Mouse (Mus musculus) CH12.LX (cell line): Measurements from ENCODE around the gene Rnf144b. TPM values are rescaled to one million over a fixed set of nuclear protein-coding genes. Genes with fewer than 3 reads are reported as not detected.

ENCODE experiments used
- DNase-seq: peaks from one replicate; pipeline ENCODE4 v3.0.0-alpha.2; 2013; ENCODE audit errors: extremely low read depth
- H3K27ac ChIP-seq: 2 replicates; pipeline ENCODE4 v1.5.1; 2012; ENCODE audit warnings: low read depth, mild to moderate bottlenecking, control low read depth, moderate library complexity; ENCODE audit not compliant: insufficient read depth
- H3K27me3 ChIP-seq: replicated peaks from 2 replicates; pipeline ENCODE3; 2012; ENCODE audit warnings: inconsistent platforms
- H3K36me3 ChIP-seq, 2 experiments: replicated peaks in 1 of 2; 2 replicates each; pipeline versions ENCODE3 to v1.6.1; 2012; ENCODE audit warnings: inconsistent platforms in 1 of 2, low read length in 1 of 2, mild to moderate bottlenecking in 1 of 2, mixed read lengths in 1 of 2, moderate library complexity in 1 of 2; ENCODE audit not compliant: control insufficient read depth in 1 of 2, insufficient read depth in 1 of 2
- H3K4me1 ChIP-seq, 2 experiments: 2 replicates each; pipeline ENCODE4 v1.6.1; 2012; ENCODE audit warnings: inconsistent platforms in 1 of 2, moderate library complexity in 1 of 2; ENCODE audit not compliant: insufficient read depth in 2 of 2, control insufficient read depth in 1 of 2
- H3K4me2 ChIP-seq: 2 replicates; pipeline ENCODE4 v1.6.1; 2012; ENCODE audit warnings: low read depth, mild to moderate bottlenecking, control low read depth; ENCODE audit not compliant: poor library complexity, insufficient read depth, severe bottlenecking
- H3K4me3 ChIP-seq, 3 experiments: fragments of 150-350 bp in 1 of 3; sonication (generic) in 1 of 3; replicated peaks in 1 of 3; 2 replicates each; pipeline versions ENCODE3 to v1.5.1; 2011 to 2012; ENCODE audit warnings: low read depth in 2 of 3, low read length in 2 of 3, mild to moderate bottlenecking in 2 of 3, moderate library complexity in 2 of 3, control low read depth in 1 of 3, improper control_type of control experiment in 1 of 3, inconsistent platforms in 1 of 3, mixed read lengths in 1 of 3; ENCODE audit not compliant: poor library complexity in 1 of 3
- H3K79me2 ChIP-seq: replicated peaks from 2 replicates; pipeline ENCODE4 v1.6.1; 2012; ENCODE audit warnings: mild to moderate bottlenecking, moderate library complexity; ENCODE audit not compliant: control insufficient read depth, poor library complexity, insufficient read depth, severe bottlenecking; ENCODE audit errors: extremely low read depth
- H3K9ac ChIP-seq: 2 replicates; pipeline ENCODE4 v1.6.1; 2012; ENCODE audit warnings: low read depth, mild to moderate bottlenecking, control low read depth, moderate library complexity; ENCODE audit not compliant: insufficient read depth
- H3K9me3 ChIP-seq: replicated peaks from 2 replicates; pipeline ENCODE3; 2012; ENCODE audit warnings: low read length, inconsistent platforms, mixed read lengths
- E2F4 ChIP-seq: IDR thresholded peaks from 2 replicates; pipeline ENCODE4 v1.6.1; 2011; ENCODE audit warnings: low read depth, low read length, improper control_type of control experiment; ENCODE audit not compliant: insufficient replicate concordance
- ELF1 ChIP-seq: IDR thresholded peaks from 2 replicates; pipeline ENCODE4 v1.6.1; 2014; ENCODE audit warnings: low read depth, mild to moderate bottlenecking, inconsistent platforms, low read length, improper control_type of control experiment
- EP300 ChIP-seq: IDR thresholded peaks from 2 replicates; pipeline ENCODE4 v1.6.1; 2011; ENCODE audit warnings: low read length, improper control_type of control experiment
- IRF4 ChIP-seq: IDR thresholded peaks from 2 replicates; pipeline ENCODE4 v1.6.1; 2014; ENCODE audit warnings: low read depth, mild to moderate bottlenecking, inconsistent platforms, low read length, improper control_type of control experiment
- JUN ChIP-seq: IDR thresholded peaks from 2 replicates; pipeline ENCODE4 v1.6.1; 2011; ENCODE audit warnings: low read depth, mild to moderate bottlenecking, low read length, improper control_type of control experiment, moderate library complexity; ENCODE audit not compliant: insufficient read depth
- MAZ ChIP-seq: IDR thresholded peaks from 2 replicates; pipeline ENCODE4 v1.6.1; 2012; ENCODE audit warnings: low read depth, mild to moderate bottlenecking, inconsistent platforms, low read length, improper control_type of control experiment, moderate library complexity
- MYC ChIP-seq: IDR thresholded peaks from 2 replicates; pipeline ENCODE4 v1.6.1; 2011; ENCODE audit warnings: low read depth, mild to moderate bottlenecking, improper control_type of control experiment, low read length
- PAX5 ChIP-seq: IDR thresholded peaks from 2 replicates; pipeline ENCODE4 v1.6.1; 2012; ENCODE audit warnings: low read length, inconsistent platforms, mixed read lengths
- POLR2A ChIP-seq: IDR thresholded peaks from 2 replicates; pipeline ENCODE4 v1.6.1; 2011; ENCODE audit warnings: low read depth, mild to moderate bottlenecking, improper control_type of control experiment, low read length
- POLR2AphosphoS2 ChIP-seq: IDR thresholded peaks from 2 replicates; pipeline ENCODE4 v1.6.1; 2011; ENCODE audit warnings: low read depth, low read length, improper control_type of control experiment
- SMC3 ChIP-seq: IDR thresholded peaks from 2 replicates; pipeline ENCODE4 v1.6.1; 2011; ENCODE audit warnings: low read depth, low read length, improper control_type of control experiment
- TBP ChIP-seq: conservative IDR thresholded peaks from 2 replicates; pipeline ENCODE4 v1.6.1; 2011; ENCODE audit warnings: low read depth, low read length, improper control_type of control experiment
- TCF12 ChIP-seq: IDR thresholded peaks from 2 replicates; pipeline ENCODE4 v1.6.1; 2014; ENCODE audit warnings: low read depth, mild to moderate bottlenecking, inconsistent platforms, low read length, improper control_type of control experiment
- UBTF ChIP-seq: IDR thresholded peaks from 2 replicates; pipeline ENCODE4 v1.6.1; 2012; ENCODE audit warnings: low read depth, mild to moderate bottlenecking, inconsistent platforms, low read length, improper control_type of control experiment, moderate library complexity
- USF2 ChIP-seq: conservative IDR thresholded peaks from 2 replicates; pipeline ENCODE4 v1.6.1; 2011; ENCODE audit warnings: low read depth, low read length, improper control_type of control experiment
- dilution Hi-C: fragments of 300-500 bp; cut with MboI; formaldehyde crosslinking; loops from 2 replicates; pipeline ENCODE4 v1.14.3; 2020; ENCODE audit warnings: low sequenced_read_pairs; ENCODE audit not compliant: extremely low pct_unique_long_range_greater_than_20kb, extremely low pct_ligation_motif_present
- in situ Hi-C: fragments of 300-500 bp; cut with MboI; formaldehyde crosslinking; loops from 3 replicates; pipeline ENCODE4 v1.14.3; 2019; ENCODE audit warnings: low sequenced_read_pairs, low pct_ligation_motif_present, low pct_unique_long_range_greater_than_20kb, mixed read lengths
- polyA plus RNA-seq: library from polyadenylated mRNA; unstranded; fragments of >175 nt; gene quantifications from 2 replicates; pipeline ENCODE4 v1.2.1, GENCODE M21; 2012; ENCODE audit warnings: low read depth; ENCODE audit not compliant: insufficient read length
- total RNA-seq, 2 experiments: library from RNA; depleted of rRNA; stranded (reverse); fragments of 300-350 nt in 1 of 2; fragments of >200 nt in 1 of 2; gene quantifications; 2 replicates each; pipeline ENCODE4 v1.2.3; 2012 to 2014

Gene Rnf144b
- total and polyA plus RNA-seq, 3 experiments, result not detected

GRCm38 (mm10) chr13:47246459-47246858 lies 124.0 kb downstream of the Rnf144b start:
- TF ChIP-seq TCF12 (no peak), MYC (no peak)
- H3K9me3 ChIP-seq, result peaks cover 3% of the 10 kb centered on the region
- H3K4me2 ChIP-seq, result no peak overlapping the region
- no peak overlapping the region for H3K9ac ChIP-seq
- H3K27ac ChIP-seq, result no peak overlapping the region
- DNase-seq, result no peak
- dilution Hi-C loops, result no loop called here
- H3K27me3 ChIP-seq, result no peaks in the 10 kb centered on the region
- in situ Hi-C loops, result no loop called here
- peaks cover 0 to 3% of the 10 kb centered on the region in 2 experiments; a peak in 1 of 4 replicates for H3K4me1 ChIP-seq
- no peaks in the 10 kb centered on the region for H3K36me3 ChIP-seq
- H3K4me3 ChIP-seq, result no peak overlapping the region
- no peaks in the 10 kb centered on the region for H3K79me2 ChIP-seq

GRCm38 (mm10) chr13:47247156-47247800 lies 124.8 kb downstream of the Rnf144b start:
- in situ Hi-C loops (no loop called here), dilution Hi-C loops (no loop called here)
- Histone ChIP-seq H3K4me2 (no peak overlapping the region), H3K79me2 (no peaks in the 10 kb centered on the region), H3K4me3 (no peak overlapping the region), H3K4me1 (peaks cover 0 to 3% of the 10 kb centered on the region in 2 experiments; a peak in 1 of 4 replicates), H3K27me3 (no peaks in the 10 kb centered on the region), H3K27ac (no peak overlapping the region), H3K36me3 (no peaks in the 10 kb centered on the region), H3K9me3 (peaks cover 3% of the 10 kb centered on the region), H3K9ac (no peak overlapping the region)
- no peak for TF ChIP-seq PAX5
- TF ChIP-seq E2F4, result no peak
- no peak for TF ChIP-seq POLR2AphosphoS2
- TF ChIP-seq POLR2A, result no peak
- TF ChIP-seq USF2, result no peak
- no peak for TF ChIP-seq ELF1
- no peak for TF ChIP-seq JUN
- TF ChIP-seq IRF4, result no peak
- TF ChIP-seq MAZ, result no peak
- no peak for TF ChIP-seq TBP
- TF ChIP-seq EP300, result no peak
- no peak for TF ChIP-seq UBTF
- no peak for TF ChIP-seq SMC3
- no peak for DNase-seq
